Mouse (Mus musculus): Measurements from ENCODE around the gene Pdzrn4. TPM values are rescaled to one million over a fixed set of nuclear protein-coding genes. Genes with fewer than 3 reads are reported as not detected.

Pdzrn4 gene
- not detected for polyA plus RNA-seq (2017; shearing (Covaris generic))

DNA sequence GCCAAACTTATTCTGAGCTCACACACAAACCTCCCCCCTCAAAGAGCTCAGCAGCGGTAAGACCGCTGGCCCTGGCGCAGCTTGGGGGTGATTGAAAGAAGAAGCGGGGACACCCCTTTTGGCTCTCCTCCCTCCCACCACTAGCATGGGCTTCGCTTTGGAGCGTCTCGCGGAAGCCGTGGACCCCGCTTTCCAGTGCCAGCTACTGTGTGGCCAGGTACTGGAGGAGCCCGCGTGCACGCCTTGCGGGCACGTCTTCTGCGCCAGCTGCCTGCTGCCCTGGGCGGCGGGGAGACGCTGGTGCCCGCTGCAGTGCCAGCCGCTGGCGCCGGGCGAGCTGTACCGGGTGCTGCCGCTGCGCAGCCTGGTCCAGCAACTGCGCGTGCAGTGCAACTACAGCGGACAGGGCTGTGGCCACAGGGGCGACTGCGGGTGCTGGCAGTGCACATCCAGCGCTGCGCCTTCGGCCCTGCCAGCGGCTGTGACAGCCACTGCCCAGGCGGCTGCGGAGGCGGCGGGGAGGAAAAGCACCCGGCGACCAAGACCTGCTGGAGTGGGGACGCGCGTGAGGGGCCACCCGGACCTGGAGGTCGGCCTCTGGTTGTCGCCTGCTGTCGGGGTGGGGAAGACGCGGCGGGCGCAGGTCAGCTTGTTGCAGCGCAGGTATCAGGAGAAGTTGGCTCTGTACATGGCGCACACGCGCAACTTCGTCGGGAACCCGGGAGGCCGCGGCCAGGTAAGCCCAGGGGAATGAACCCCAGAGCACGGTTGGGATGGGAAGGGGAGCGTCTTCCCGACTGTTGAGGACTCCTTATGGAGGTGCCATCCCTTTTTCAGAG, at the start of gene Pdzrn4:
Gene Pdzrn4 (plus strand): TSS at position 112 of the 839 bp plus-strand sequence.

All from effector memory CD4-positive, alpha-beta T cell, adult 7 months (primary cell).